10 mouse cellular contexts compared by ENCODE assay signal in genomic region chr3:121724553-121724952, GRCm38 (mm10). TPM values are rescaled to one million over a fixed set of nuclear protein-coding genes. Genes with fewer than 3 reads are reported as not detected.
DNase-seq lines count a peak whose midpoint lies in the region; ATAC-seq and TF ChIP-seq lines count a peak whose summit lies in the region.
"Had no signal": no experiment of that assay in that cellular context is flagged by ENCODE, and none has a peak within 500 bp of the region (broad histone marks: within the 10 kb centered on the region; RNA-seq: fewer than 3 reads in every experiment).

No protein-coding gene starts in this region.

- peak overlapping the region; percentile 86 for H3K4me3 ChIP-seq in gastrocnemius, adult 2 months
- peak overlapping the region; percentile 62 for H3K4me3 ChIP-seq in neural tube, embryonic 11.5 days (ENCODE audit: low read depth, low read length)
- peak overlapping the region; percentile 64 for H3K4me3 ChIP-seq in limb, embryonic 12.5 days (replicated peaks)

- H3K4me1 ChIP-seq in neural tube, embryonic 11.5 days (ENCODE audit: control insufficient read depth, insufficient read depth, low read length), result peaks cover 9% of the 10 kb centered on the region; the same call in 1 of the 2 replicates
- H3K4me1 ChIP-seq in limb, embryonic 12.5 days (replicated peaks), result peaks cover 27% of the 10 kb centered on the region

- H3K27ac ChIP-seq in gastrocnemius, adult 2 months, result peak overlapping the region; percentile 85
- no peak overlapping the region for H3K27ac ChIP-seq in neural tube, embryonic 11.5 days (ENCODE audit: low read depth, low read length)
- no peak overlapping the region for H3K27ac ChIP-seq in limb, embryonic 12.5 days

- no peak for ATAC-seq in neural tube, embryonic 11.5 days (ENCODE audit: insufficient read depth, low FRiP score, low TSS enrichment)
- ATAC-seq in limb, embryonic 12.5 days (ENCODE audit: insufficient number of reproducible peaks, insufficient read depth, low FRiP score, low TSS enrichment, low read depth), result no peak

- no peaks in the 10 kb centered on the region for H3K9me3 ChIP-seq in neural tube, embryonic 11.5 days (ENCODE audit: control insufficient read depth, low read length)
- no peaks in the 10 kb centered on the region for H3K9me3 ChIP-seq in limb, embryonic 12.5 days

- 36% methylated on average over 12 of the region's 12 CpGs for WGBS in neural tube, embryonic 11.5 days
- 29% methylated on average over 12 of the region's 12 CpGs for WGBS in limb, embryonic 12.5 days

- H3K4me2 ChIP-seq in neural tube, embryonic 11.5 days (ENCODE audit: low read depth), result peak overlapping the region; percentile 50
- peak overlapping the region; percentile 82 for H3K4me2 ChIP-seq in limb, embryonic 12.5 days

- TF ChIP-seq CTCF in gastrocnemius, adult 2 months (IDR thresholded peaks at IDR 0.05), result no peak

- no peaks in the 10 kb centered on the region for H3K36me3 ChIP-seq in neural tube, embryonic 11.5 days (ENCODE audit: control insufficient read depth, insufficient read depth, low read length)
- no peaks in the 10 kb centered on the region for H3K36me3 ChIP-seq in limb, embryonic 12.5 days

- peaks cover 5% of the 10 kb centered on the region; the same call in 1 of the 2 replicates for H3K27me3 ChIP-seq in neural tube, embryonic 11.5 days (ENCODE audit: control insufficient read depth, insufficient read depth, low read length)
- peaks cover 37% of the 10 kb centered on the region for H3K27me3 ChIP-seq in limb, embryonic 12.5 days

- no peak for DNase-seq in gastrocnemius, adult 2 months
- no peak for DNase-seq in gastrocnemius, postnatal 36 days
- no peak for DNase-seq in neural tube, embryonic 11.5 days (ENCODE audit: low spot score)
- DNase-seq in neural tube, embryonic 10.5 days (ENCODE audit: extremely low spot score, low spot score), result no peak
- no peak for DNase-seq in ovary, postnatal 36 days (ENCODE audit: low spot score)
- no peak for DNase-seq in thymus, postnatal 36 days
- no peak for DNase-seq in left cerebral cortex, postnatal 36 days (ENCODE audit: low spot score in 2 of 2)
- DNase-seq: cerebellum, postnatal 10 days; kidney, adult 11 months had no signal

- intact Hi-C loops in gastrocnemius, adult 2 months (cut with DNase I), result loop anchor here (5.0 to 10.0 kb wide), 3 partner anchors 90 to 187 kb away; no protein-coding TSS in a partner anchor
- intact Hi-C loops in gastrocnemius, postnatal 36 days (cut with DNase I), result no loop called here
- intact Hi-C loops in left cerebral cortex, postnatal 36 days (cut with DNase I), result no loop called here

- H3K9ac ChIP-seq in neural tube, embryonic 11.5 days (ENCODE audit: low read length), result peak overlapping the region; percentile 14; the same call in 1 of the 2 replicates
- H3K9ac ChIP-seq in limb, embryonic 12.5 days (replicated peaks), result no peak overlapping the region

RNA-seq across cellular contexts. Expression of gene F3, which starts 1.2 kb away (rescaled TPM):
- 1 to 10 TPM; 5.7 to 6.1 TPM for total RNA-seq in gastrocnemius, adult 2 months (2021)
- total RNA-seq in gastrocnemius, postnatal 36 days (2021), result 1 to 10 TPM; 4.7 to 5.0 TPM
- 8.2 and 9.0 TPM in 2 replicates for polyA plus RNA-seq in neural tube, embryonic 11.5 days (2014; fragmentation: Nextera tagmentation; extraction: Ambion mirVana)
- 7.2 and 7.7 TPM in 2 replicates for polyA plus RNA-seq in limb, embryonic 12.5 days (2016; fragmentation: Nextera tagmentation; extraction: Ambion mirVana)
- 10 to 100 TPM; 46.1 to 50.9 TPM for total RNA-seq in left cerebral cortex, postnatal 36 days (2021)

RNA-seq across cellular contexts. Expression of gene 4930432M17Rik, which starts 54.0 kb away (rescaled TPM):
- not detected for total RNA-seq in gastrocnemius, adult 2 months (2021)
- not detected for total RNA-seq in gastrocnemius, postnatal 36 days (2021)
- not detected in 2 replicates for polyA plus RNA-seq in neural tube, embryonic 11.5 days (2014; fragmentation: Nextera tagmentation; extraction: Ambion mirVana)
- not detected in 2 replicates for polyA plus RNA-seq in limb, embryonic 12.5 days (2016; fragmentation: Nextera tagmentation; extraction: Ambion mirVana)
- total RNA-seq in left cerebral cortex, postnatal 36 days (2021), result not detected

Comparison
In these comparisons a context has a peak if more than half of its experiments do, and no peak if none do; other contexts are left out.
1. RNA of gene F3, which starts 1.2 kb away (total RNA-seq): 46.1 to 50.9 TPM in left cerebral cortex, postnatal 36 days; 5.7 to 6.1 TPM in gastrocnemius, adult 2 months and 4.7 to 5.0 TPM in gastrocnemius, postnatal 36 days; every median in the first group is over 4 times any median in the second.
2. Peak in every context shown above with its lines, with median percentiles within 50 percentile points of each other: H3K4me3 ChIP-seq.